Mouse (Mus musculus): ENCODE measurements at regions not wholly inside any gene's neighbourhood (a gene's known extent, or its start where the extent isn't known, plus 50 kb on each side); places are given as distances from the start of the nearest gene placed in this dataset.

DNA sequence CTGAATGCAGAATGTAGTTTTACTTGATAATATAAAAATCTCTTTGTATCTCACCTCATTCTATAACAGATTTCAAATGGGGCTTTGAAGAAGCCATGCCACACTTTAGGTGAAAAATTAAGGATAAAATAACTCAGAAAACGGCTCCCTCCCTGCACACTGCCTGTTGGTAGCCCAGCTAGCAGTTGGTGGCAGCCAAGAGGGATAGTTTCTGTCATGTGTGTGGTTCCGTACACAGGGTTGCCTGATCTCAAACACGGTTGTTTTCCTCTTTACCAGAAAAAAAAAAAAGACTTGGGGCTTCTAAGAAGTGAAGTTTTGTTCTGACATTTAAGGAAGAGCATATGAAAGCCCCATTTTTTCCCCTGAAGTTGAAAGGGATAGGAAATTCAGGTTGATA is 773.1 kb upstream of the Car8 start:
- TF ChIP-seq CTCF (IDR thresholded peaks at IDR 0.05; ENCODE audit: insufficient read depth, low read depth, low read length) (no peak), POLR2A (IDR thresholded peaks at IDR 0.05; ENCODE audit: insufficient read depth, low read depth, low read length) (no peak)
